Mouse (Mus musculus) liver, adult 2 months (tissue): ENCODE data around the gene Hils1. TPM values are rescaled to one million over a fixed set of nuclear protein-coding genes. Genes with fewer than 3 reads are reported as not detected.

ENCODE experiments used
- DNase-seq: peaks from one replicate; pipeline ENCODE4 v3.0.0-alpha.2; 2011; ENCODE audit warnings: low read depth, low spot score; ENCODE audit errors: extremely low read depth
- H3K27ac ChIP-seq: fragments of 200-500 bp; replicated peaks from 2 replicates; pipeline ENCODE4 v1.5.1; 2012; ENCODE audit warnings: low read depth, mild to moderate bottlenecking, control low read depth, inconsistent platforms, low read length; ENCODE audit not compliant: insufficient read depth
- H3K27me3 ChIP-seq: fragments of 200-500 bp; 2 replicates; pipeline ENCODE4 v1.6.1; 2012; ENCODE audit warnings: mild to moderate bottlenecking, moderate library complexity, low read length, inconsistent platforms; ENCODE audit not compliant: control insufficient read depth, insufficient read depth
- H3K36me3 ChIP-seq: fragments of 200-500 bp; 2 replicates; pipeline ENCODE4 v1.6.1; 2012; ENCODE audit warnings: low read length, inconsistent platforms; ENCODE audit not compliant: control insufficient read depth, insufficient read depth
- H3K4me1 ChIP-seq: fragments of 200-500 bp; 2 replicates; pipeline ENCODE4 v1.6.1; 2011; ENCODE audit warnings: low read length; ENCODE audit not compliant: control insufficient read depth, insufficient read depth
- H3K4me3 ChIP-seq: fragments of 200-500 bp; 2 replicates; pipeline ENCODE4 v1.5.1; 2011; ENCODE audit warnings: low read depth, mild to moderate bottlenecking, control low read depth, low read length, moderate library complexity; ENCODE audit not compliant: insufficient read depth
- H3K79me2 ChIP-seq: fragments of 200-500 bp; 2 replicates; pipeline ENCODE4 v1.6.1; 2012; ENCODE audit warnings: inconsistent platforms, mild to moderate bottlenecking, low read length, moderate library complexity; ENCODE audit not compliant: control insufficient read depth, insufficient read depth
- H3K9ac ChIP-seq: fragments of 200-500 bp; 2 replicates; pipeline ENCODE4 v1.6.1; 2012; ENCODE audit warnings: low read depth, mild to moderate bottlenecking, control low read depth, inconsistent platforms, low read length
- CTCF ChIP-seq: fragments of 200-500 bp; IDR thresholded peaks from 2 replicates; pipeline ENCODE4 v1.5.1; 2011; ENCODE audit warnings: low read depth, low read length, control low read depth
- POLR2A ChIP-seq: fragments of 200-500 bp; IDR thresholded peaks from 2 replicates; pipeline ENCODE4 v1.6.1; 2011; ENCODE audit warnings: low read length, control low read depth; ENCODE audit not compliant: insufficient read depth; ENCODE audit errors: extremely low read depth
- WGBS: fragments of 180-500 bp; shearing (Covaris S2); methylation state at CpG from one replicate; pipeline ENCODE4 v1.1.7; 2018; 5-methylcytosine and 5-hydroxymethylcytosine counted together
- polyA plus RNA-seq: library from polyadenylated mRNA; depleted of rRNA; stranded (reverse); fragments of >200 nt; gene quantifications from 2 replicates; pipeline ENCODE4 v1.2.3, GENCODE M21; 2012; rRNA removed
- total RNA-seq: library from RNA; depleted of rRNA; stranded (reverse); fragments of >200 nt; gene quantifications from 2 replicates; pipeline ENCODE4 v1.2.3, GENCODE M21; 2014; rRNA removed

Hils1 gene
- total RNA-seq (not detected in 2 replicates), polyA plus RNA-seq (0.19 TPM in 1 of 2 replicates, not detected in the other)

- Histone ChIP-seq H3K4me1 (no peaks in the 10 kb centered on the region), H3K4me3 (no peak within 1 kb of the TSS), H3K36me3 (no peaks in the 10 kb centered on the region), H3K79me2 (no peaks in the 10 kb centered on the region), H3K27ac (no peak within 1 kb of the TSS), H3K9ac (no peak within 1 kb of the TSS), H3K27me3 (no peaks in the 10 kb centered on the region)
- DNase-seq = no peak
- WGBS = 37% methylated on average over 4 of the region's 4 CpGs
- no peak for TF ChIP-seq CTCF
- no peak for TF ChIP-seq POLR2A
These were observed at the start of gene Hils1 for GRCm38 (mm10) chr11:94967419-94967818. Hils1 (plus strand) TSS chr11:94967593.

- no peak for TF ChIP-seq POLR2A
- TF ChIP-seq CTCF = no peak
- H3K27me3 ChIP-seq = no peaks in the 10 kb centered on the region; the same call in 1 of the 2 replicates
- H3K27ac ChIP-seq = no peak overlapping the region
- no peak overlapping the region for H3K4me3 ChIP-seq
- no peak overlapping the region for H3K9ac ChIP-seq
- no peaks in the 10 kb centered on the region for H3K4me1 ChIP-seq
- no peaks in the 10 kb centered on the region for H3K36me3 ChIP-seq
- no peak for DNase-seq
- WGBS = 86% methylated on average over 6 of the region's 6 CpGs
- H3K79me2 ChIP-seq = no peaks in the 10 kb centered on the region
These were observed 49.7 kb upstream of the Hils1 start for GRCm38 (mm10) chr11:94917717-94918116.

- Histone ChIP-seq H3K4me3 (no peak overlapping the region), H3K27ac (no peak overlapping the region), H3K27me3 (no peaks in the 10 kb centered on the region; the same call in 1 of the 2 replicates), H3K79me2 (no peaks in the 10 kb centered on the region), H3K36me3 (no peaks in the 10 kb centered on the region), H3K9ac (no peak overlapping the region), H3K4me1 (no peaks in the 10 kb centered on the region)
- no peak for DNase-seq
- TF ChIP-seq POLR2A (no peak), CTCF (no peak)
- WGBS = 55% methylated on average over 6 of the region's 6 CpGs
These were observed 46.4 kb upstream of the Hils1 start for GRCm38 (mm10) chr11:94920996-94921401.

- Histone ChIP-seq H3K27ac (no peak overlapping the region), H3K36me3 (no peaks in the 10 kb centered on the region), H3K79me2 (no peaks in the 10 kb centered on the region), H3K9ac (no peak overlapping the region), H3K4me1 (no peaks in the 10 kb centered on the region), H3K27me3 (no peaks in the 10 kb centered on the region; the same call in 1 of the 2 replicates), H3K4me3 (no peak overlapping the region)
- DNase-seq = no peak
- no peak for TF ChIP-seq POLR2A
- no peak for TF ChIP-seq CTCF
- WGBS = 91% methylated on average over 4 of the region's 4 CpGs
These were observed 42.4 kb upstream of the Hils1 start for GRCm38 (mm10) chr11:94924977-94925376.

DNA sequence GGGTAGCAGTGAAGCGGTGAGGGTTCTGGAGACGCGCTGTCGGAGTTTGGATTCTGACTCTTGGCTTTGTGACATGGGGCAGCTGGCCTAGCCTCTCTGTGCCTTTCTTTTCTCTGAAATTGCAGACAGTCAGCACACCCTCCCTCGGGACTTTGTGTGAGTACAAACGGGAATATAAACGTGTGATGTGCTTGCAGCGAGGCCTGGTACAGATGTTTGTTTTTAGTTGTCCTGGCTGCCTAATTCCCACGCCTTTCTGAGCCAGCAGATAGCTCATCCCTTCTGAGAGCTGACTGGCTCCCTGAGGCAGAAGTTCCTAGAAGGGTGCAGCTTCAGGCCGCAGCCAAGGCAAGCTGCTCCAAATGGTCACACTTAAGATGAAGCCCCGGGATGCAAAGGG, 41.0 kb upstream of the Hils1 start:
- Histone ChIP-seq H3K4me1 (no peaks in the 10 kb centered on the region), H3K27me3 (no peaks in the 10 kb centered on the region; the same call in 1 of the 2 replicates), H3K27ac (no peak overlapping the region), H3K79me2 (no peaks in the 10 kb centered on the region), H3K36me3 (no peaks in the 10 kb centered on the region), H3K9ac (no peak overlapping the region), H3K4me3 (no peak overlapping the region)
- DNase-seq = no peak
- TF ChIP-seq POLR2A = no peak
- TF ChIP-seq CTCF = no peak
- WGBS = 76% methylated on average over 11 of the region's 11 CpGs

DNA sequence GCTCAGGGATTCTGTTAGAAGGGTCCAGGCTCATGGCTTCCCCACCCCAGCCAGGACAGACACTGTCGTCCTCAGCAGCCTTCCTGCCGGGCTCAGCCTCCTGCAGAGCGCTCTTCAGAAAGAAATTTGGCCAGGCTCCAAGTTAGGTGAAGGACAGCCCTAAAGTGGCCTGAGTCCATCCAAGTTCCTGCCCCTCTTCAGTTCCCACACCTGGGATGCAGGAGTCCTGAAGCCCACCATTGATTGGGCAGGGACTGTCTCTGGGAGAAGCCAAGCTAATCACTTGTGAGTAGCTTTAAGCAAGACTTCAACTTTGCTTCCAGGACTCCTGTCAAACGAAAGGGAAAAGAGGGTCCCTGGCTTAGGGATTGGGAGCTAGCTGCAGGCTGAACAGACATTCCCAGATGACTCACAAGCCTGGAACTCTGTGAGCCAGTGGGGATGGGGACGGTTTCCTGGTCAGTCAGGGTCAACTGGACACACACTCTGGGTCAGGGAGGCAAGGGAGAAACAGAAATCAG, 39.6 kb upstream of the Hils1 start:
- H3K27me3 ChIP-seq = no peaks in the 10 kb centered on the region
- no peak for TF ChIP-seq POLR2A
- no peak for TF ChIP-seq CTCF
- peak; percentile 5 for DNase-seq
- no peak overlapping the region for H3K4me3 ChIP-seq
- H3K79me2 ChIP-seq = no peaks in the 10 kb centered on the region
- WGBS = 30% methylated on average over 5 of the region's 5 CpGs
- H3K4me1 ChIP-seq = no peaks in the 10 kb centered on the region
- H3K36me3 ChIP-seq = no peaks in the 10 kb centered on the region
- no peak overlapping the region for H3K9ac ChIP-seq
- H3K27ac ChIP-seq = no peak overlapping the region
